Mouse (Mus musculus): ENCODE data around the gene Olfr521. TPM values are rescaled to one million over a fixed set of nuclear protein-coding genes. Genes with fewer than 3 reads are reported as not detected.
"Not testable (repeated sequence)": the region's sequence is repeated elsewhere in the genome, so short reads cannot be mapped to it uniquely, and the experiment has no call there.

The Olfr521 gene
- polyA plus RNA-seq, 1 experiment from 2014 or later = not detected

DNA sequence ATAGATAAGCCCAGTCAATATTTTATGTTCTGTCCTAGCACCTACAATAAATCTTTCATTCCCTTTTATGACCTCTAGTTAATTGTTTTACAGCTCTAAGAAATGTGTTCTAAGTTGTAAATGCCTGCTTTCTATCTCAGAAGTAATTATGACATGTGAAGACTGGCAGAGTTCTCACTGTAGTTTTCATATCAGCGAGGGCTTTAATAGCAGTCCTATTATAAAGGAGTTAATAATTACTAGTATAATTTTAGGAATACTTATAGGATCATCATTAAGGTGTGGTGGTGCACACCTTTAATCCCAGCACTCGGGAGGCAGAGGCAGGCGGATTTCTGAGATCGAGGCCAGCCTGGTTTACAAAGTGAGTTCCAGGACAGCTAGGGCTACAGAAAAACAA is 48.4 kb downstream of the Olfr521 start:
- Histone ChIP-seq H3K4me2 (replicated peaks) (no peak overlapping the region), H3K4me3 (replicated peaks) (no peak overlapping the region), H3K9me3 (no peaks in the 10 kb centered on the region), H3K27me3 (replicated peaks) (no peaks in the 10 kb centered on the region), H3K9ac (no peak overlapping the region), H3K36me3 (peaks cover 8% of the 10 kb centered on the region), H3K27ac (no peak overlapping the region), H3K4me1 (replicated peaks) (no peaks in the 10 kb centered on the region)
- 67% methylated on average over 4 of the region's 4 CpGs for WGBS
- ATAC-seq = peak; percentile 45

DNA sequence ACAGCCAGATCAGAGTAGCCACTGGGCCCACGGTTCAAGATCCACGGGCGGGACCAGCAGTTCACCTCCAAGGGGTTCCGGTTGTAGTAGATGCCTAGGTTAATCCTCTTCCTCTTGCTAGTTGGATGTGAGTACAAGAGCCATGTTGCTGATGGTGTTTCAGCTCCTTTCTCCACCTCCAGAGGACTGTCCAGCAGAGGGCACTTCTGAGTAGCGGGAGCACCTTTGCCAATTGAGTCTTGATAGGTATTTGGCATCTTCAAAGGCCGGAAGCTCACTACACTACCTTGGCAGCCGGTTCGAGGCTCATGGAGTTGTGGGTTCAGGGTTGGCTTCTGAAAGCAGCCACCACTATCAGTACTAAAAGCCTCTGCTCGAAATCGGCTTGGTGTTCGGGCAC is 50.1 kb downstream of the Olfr521 start:
- ATAC-seq = no peak
- Histone ChIP-seq H3K9ac (no peak overlapping the region), H3K36me3 (peaks cover 8% of the 10 kb centered on the region), H3K9me3 (no peaks in the 10 kb centered on the region), H3K27ac (no peak overlapping the region), H3K4me3 (replicated peaks) (no peak overlapping the region), H3K4me1 (replicated peaks) (0 out of 2 replicates have a peak, but pooled peaks cover 3% of the 10 kb centered on the region), H3K4me2 (replicated peaks) (no peak overlapping the region), H3K27me3 (replicated peaks) (no peaks in the 10 kb centered on the region)
- WGBS = 94% methylated on average over 11 of the region's 11 CpGs

DNA sequence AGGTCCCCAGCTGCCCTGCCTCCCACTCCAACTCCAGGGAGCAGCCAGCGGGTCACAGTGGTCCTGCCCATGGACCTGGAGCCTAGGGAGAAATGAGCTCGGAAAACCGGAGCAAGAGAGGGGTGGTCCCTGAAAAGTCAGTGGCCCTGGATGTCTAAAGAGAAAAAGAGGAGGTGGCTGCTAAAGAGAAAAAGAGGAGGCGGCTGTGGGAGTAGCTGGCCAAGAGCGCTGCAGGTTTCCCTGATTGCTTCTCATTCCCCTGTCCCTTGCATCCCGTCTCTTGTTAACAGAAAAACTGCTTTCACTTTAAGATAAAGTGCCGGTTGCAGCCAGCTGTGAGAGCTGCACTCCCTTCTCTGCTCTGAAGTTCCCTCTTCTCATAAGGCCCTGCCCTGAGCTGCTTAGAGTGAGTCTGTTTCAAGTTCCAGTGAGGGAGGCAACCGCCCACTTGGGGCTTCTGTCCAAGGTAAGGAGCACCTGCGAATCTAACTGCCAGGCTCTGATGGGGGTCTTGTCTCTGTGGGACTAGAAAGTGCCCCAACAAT is 54.9 kb downstream of the Olfr521 start:
- not testable (repeated sequence) for H3K36me3 ChIP-seq; ATAC-seq; H3K27ac ChIP-seq; H3K9ac ChIP-seq; H3K4me1 ChIP-seq (replicated peaks); H3K27me3 ChIP-seq (replicated peaks); H3K4me3 ChIP-seq (replicated peaks); H3K9me3 ChIP-seq
- WGBS = 30% methylated on average over 9 of the region's 9 CpGs
- H3K4me2 ChIP-seq (replicated peaks) = peak overlapping the region; percentile 19; the same call in 1 of the 2 replicates

Other genes with a start within 250 kb of the Olfr521 start
- 8.5 and 9.0 TPM in 2 replicates for gene Arrb1, start 228.0 kb upstream of the Olfr521 start, polyA plus RNA-seq (2015; fragmentation: Nextera tagmentation; extraction: Ambion mirVana)
- gene Tpbgl, start 136.4 kb upstream of the Olfr521 start, polyA plus RNA-seq (2015; fragmentation: Nextera tagmentation; extraction: Ambion mirVana) = 1.3 and 1.4 TPM in 2 replicates
- 2.7 and 3.1 TPM in 2 replicates for gene Slco2b1, start 52.2 kb upstream of the Olfr521 start, polyA plus RNA-seq (2015; fragmentation: Nextera tagmentation; extraction: Ambion mirVana)
- gene Olfr520, start 33.2 kb upstream of the Olfr521 start, polyA plus RNA-seq (2015; fragmentation: Nextera tagmentation; extraction: Ambion mirVana) = not detected in 2 replicates
- gene Neu3, start 64.9 kb downstream of the Olfr521 start, polyA plus RNA-seq (2015; fragmentation: Nextera tagmentation; extraction: Ambion mirVana) = 5.2 TPM in 2 replicates
- 0.10 and 0.11 TPM in 2 replicates for gene Xrra1, start 95.6 kb downstream of the Olfr521 start, polyA plus RNA-seq (2015; fragmentation: Nextera tagmentation; extraction: Ambion mirVana)
- 387 and 427 TPM in 2 replicates for gene Spcs2, start 100.0 kb downstream of the Olfr521 start, polyA plus RNA-seq (2015; fragmentation: Nextera tagmentation; extraction: Ambion mirVana)
- gene Rnf169, start 216.9 kb downstream of the Olfr521 start, polyA plus RNA-seq (2015; fragmentation: Nextera tagmentation; extraction: Ambion mirVana) = 3.5 and 3.9 TPM in 2 replicates
- 0.69 and 0.72 TPM in 2 replicates for gene Chrdl2, start 242.7 kb downstream of the Olfr521 start, polyA plus RNA-seq (2015; fragmentation: Nextera tagmentation; extraction: Ambion mirVana)